Mouse (Mus musculus) midbrain, embryonic 11.5 days (tissue): ENCODE results near the gene Ccdc74a. TPM values are rescaled to one million over a fixed set of nuclear protein-coding genes. Genes with fewer than 3 reads are reported as not detected.
A peak's percentile ranks its signal among the peaks of the same experiment; 100 is the strongest.
"Not testable (repeated sequence)": the region's sequence is repeated elsewhere in the genome, so short reads cannot be mapped to it uniquely, and the experiment has no call there.

Experiments used
- ATAC-seq: fragments of 200-750 bp; cut with Nextera tagmentation; 2 replicates; pipeline ENCODE4 v1.8.0; 2017; ENCODE audit warnings: moderate TSS enrichment, moderate library complexity; ENCODE audit not compliant: low FRiP score
- DNase-seq: peaks from one replicate; pipeline ENCODE4 v3.0.0; 2015; ENCODE audit warnings: low spot score; ENCODE audit errors: missing footprints
- H3K27ac ChIP-seq: fragments of 300-500 bp; sonication (generic); 2 replicates; pipeline ENCODE4 v1.5.1; 2014; ENCODE audit warnings: low read depth, low read length
- H3K27me3 ChIP-seq: fragments of 300-500 bp; sonication (generic); 2 replicates; pipeline ENCODE4 v1.6.1; 2014; ENCODE audit warnings: mild to moderate bottlenecking, low read length, moderate library complexity, mixed read lengths; ENCODE audit not compliant: control insufficient read depth, insufficient read depth
- H3K36me3 ChIP-seq: fragments of 300-500 bp; sonication (generic); 2 replicates; pipeline ENCODE4 v1.6.1; 2014; ENCODE audit warnings: mild to moderate bottlenecking, low read length, moderate library complexity, mixed read lengths; ENCODE audit not compliant: control insufficient read depth, insufficient read depth
- H3K4me1 ChIP-seq: fragments of 300-500 bp; sonication (generic); 2 replicates; pipeline ENCODE4 v1.6.1; 2014; ENCODE audit warnings: low read length; ENCODE audit not compliant: control insufficient read depth, insufficient read depth
- H3K4me2 ChIP-seq: fragments of 300-500 bp; sonication (generic); 2 replicates; pipeline ENCODE4 v1.6.1; 2014; ENCODE audit warnings: mild to moderate bottlenecking, moderate library complexity
- H3K4me3 ChIP-seq: fragments of 300-500 bp; sonication (generic); 2 replicates; pipeline ENCODE4 v1.5.1; 2014; ENCODE audit warnings: low read depth, low read length
- H3K9ac ChIP-seq: fragments of 300-500 bp; sonication (generic); 2 replicates; pipeline ENCODE4 v1.6.1; 2014; ENCODE audit warnings: low read length
- H3K9me3 ChIP-seq: fragments of 300-500 bp; sonication (generic); 2 replicates; pipeline ENCODE4 v1.6.1; 2016; ENCODE audit warnings: low read length; ENCODE audit not compliant: control insufficient read depth
- WGBS: fragments of 180-500 bp; shearing (Covaris S2); extraction: QIAGEN DNeasy Blood & Tissue Kit; methylation state at CpG from one replicate; pipeline ENCODE4 v1.1.7; 2014; 5-methylcytosine and 5-hydroxymethylcytosine counted together
- polyA plus RNA-seq: library from polyadenylated mRNA; unstranded; fragments of >200 nt; fragmentation: Nextera tagmentation; extraction: Ambion mirVana; gene quantifications from 2 replicates; pipeline ENCODE4 v1.2.1, GENCODE M21; 2014

The Ccdc74a gene
- 4.8 and 5.4 TPM in 2 replicates for polyA plus RNA-seq

GRCm38 (mm10) chr16:17646310-17647114 lies at the start of gene Ccdc74a:
Ccdc74a (plus strand) TSS chr16:17646470.
- no peaks in the 10 kb centered on the region for H3K27me3 ChIP-seq
- ATAC-seq = peak; percentile 96
- H3K4me1 ChIP-seq = peaks cover 6% of the 10 kb centered on the region; the same call in 1 of the 2 replicates
- peak; percentile 98 for DNase-seq
- H3K27ac ChIP-seq = no peak within 1 kb of the TSS
- peak within 1 kb of the TSS; percentile 55 for H3K4me3 ChIP-seq
- WGBS = 3% methylated on average over 65 of the region's 65 CpGs
- H3K9ac ChIP-seq = peak within 1 kb of the TSS; percentile 70
- peak within 1 kb of the TSS; percentile 92 for H3K4me2 ChIP-seq
- H3K36me3 ChIP-seq = peaks cover 7% of the 10 kb centered on the region; the same call in 1 of the 2 replicates
- no peaks in the 10 kb centered on the region for H3K9me3 ChIP-seq

GRCm38 (mm10) chr16:17600944-17601562 lies 45.2 kb upstream of the Ccdc74a start:
- WGBS = 79% methylated on average over 3 of the region's 3 CpGs
- no peak overlapping the region for H3K27ac ChIP-seq
- no peaks in the 10 kb centered on the region for H3K9me3 ChIP-seq
- H3K9ac ChIP-seq = no peak overlapping the region
- no peak for ATAC-seq
- no peaks in the 10 kb centered on the region for H3K36me3 ChIP-seq
- H3K4me2 ChIP-seq = no peak overlapping the region
- DNase-seq = no peak
- H3K27me3 ChIP-seq = no peaks in the 10 kb centered on the region
- no peaks in the 10 kb centered on the region for H3K4me1 ChIP-seq
- H3K4me3 ChIP-seq = no peak overlapping the region

- Histone ChIP-seq H3K27me3 (no peaks in the 10 kb centered on the region), H3K27ac (no peak overlapping the region), H3K4me2 (no peak overlapping the region), H3K4me3 (no peak overlapping the region), H3K9ac (no peak overlapping the region), H3K36me3 (no peaks in the 10 kb centered on the region), H3K4me1 (no peaks in the 10 kb centered on the region), H3K9me3 (no peaks in the 10 kb centered on the region; the same call in 1 of the 2 replicates)
- DNase-seq = no peak
- 65% methylated on average over 4 of the region's 4 CpGs for WGBS
- no peak for ATAC-seq
Measured at GRCm38 (mm10) chr16:17604941-17605340, 41.3 kb upstream of the Ccdc74a start.

- H3K27me3 ChIP-seq = no peaks in the 10 kb centered on the region
- no peak for DNase-seq
- H3K4me1 ChIP-seq = no peaks in the 10 kb centered on the region
- H3K4me2 ChIP-seq = no peak overlapping the region
- no peaks in the 10 kb centered on the region for H3K36me3 ChIP-seq
- WGBS = 80% methylated on average over 5 of the region's 5 CpGs
- no peak for ATAC-seq
- H3K9me3 ChIP-seq = no peaks in the 10 kb centered on the region; the same call in 1 of the 2 replicates
- no peak overlapping the region for H3K4me3 ChIP-seq
- no peak overlapping the region for H3K27ac ChIP-seq
- no peak overlapping the region for H3K9ac ChIP-seq
Measured at GRCm38 (mm10) chr16:17605684-17606083, 40.6 kb upstream of the Ccdc74a start.

- Histone ChIP-seq H3K9me3 (no peaks in the 10 kb centered on the region; the same call in 1 of the 2 replicates), H3K9ac (no peak overlapping the region), H3K4me2 (no peak overlapping the region), H3K4me1 (no peaks in the 10 kb centered on the region), H3K36me3 (no peaks in the 10 kb centered on the region), H3K27me3 (no peaks in the 10 kb centered on the region), H3K4me3 (no peak overlapping the region), H3K27ac (no peak overlapping the region)
- WGBS = 77% methylated on average over 4 of the region's 4 CpGs
- ATAC-seq (no peak), DNase-seq (no peak)
Measured at GRCm38 (mm10) chr16:17611383-17611782, 34.9 kb upstream of the Ccdc74a start.

GRCm38 (mm10) chr16:17614740-17615139 lies 31.5 kb upstream of the Ccdc74a start:
- not testable (repeated sequence) for ATAC-seq, H3K9me3 ChIP-seq, H3K4me2 ChIP-seq, H3K9ac ChIP-seq, H3K27me3 ChIP-seq, H3K4me1 ChIP-seq, H3K36me3 ChIP-seq, H3K4me3 ChIP-seq, DNase-seq, H3K27ac ChIP-seq
- WGBS = 85% methylated on average over 6 of the region's 6 CpGs

GRCm38 (mm10) chr16:17616212-17616611 lies 30.1 kb upstream of the Ccdc74a start:
- Histone ChIP-seq H3K9me3 (no peaks in the 10 kb centered on the region), H3K27ac (no peak overlapping the region), H3K36me3 (no peaks in the 10 kb centered on the region), H3K4me1 (no peaks in the 10 kb centered on the region), H3K4me3 (no peak overlapping the region), H3K27me3 (no peaks in the 10 kb centered on the region), H3K9ac (no peak overlapping the region), H3K4me2 (no peak overlapping the region)
- 88% methylated on average over 5 of the region's 5 CpGs for WGBS
- DNase-seq (no peak), ATAC-seq (no peak)

- no peaks in the 10 kb centered on the region; the same call in 1 of the 2 replicates for H3K36me3 ChIP-seq
- no peaks in the 10 kb centered on the region for H3K27me3 ChIP-seq
- DNase-seq (peak; percentile 94), ATAC-seq (no peak; the same call in 1 of the 2 replicates)
- no peak overlapping the region for H3K4me3 ChIP-seq
- H3K9ac ChIP-seq = no peak overlapping the region
- no peaks in the 10 kb centered on the region for H3K9me3 ChIP-seq
- 20% methylated on average over 13 of the region's 13 CpGs for WGBS
- H3K27ac ChIP-seq = no peak overlapping the region
- H3K4me1 ChIP-seq = no peaks in the 10 kb centered on the region
- H3K4me2 ChIP-seq = no peak overlapping the region
Measured at GRCm38 (mm10) chr16:17617922-17618565, 28.2 kb upstream of the Ccdc74a start.
